28 mouse cellular contexts compared by ENCODE assay signal in the genomic region with DNA sequence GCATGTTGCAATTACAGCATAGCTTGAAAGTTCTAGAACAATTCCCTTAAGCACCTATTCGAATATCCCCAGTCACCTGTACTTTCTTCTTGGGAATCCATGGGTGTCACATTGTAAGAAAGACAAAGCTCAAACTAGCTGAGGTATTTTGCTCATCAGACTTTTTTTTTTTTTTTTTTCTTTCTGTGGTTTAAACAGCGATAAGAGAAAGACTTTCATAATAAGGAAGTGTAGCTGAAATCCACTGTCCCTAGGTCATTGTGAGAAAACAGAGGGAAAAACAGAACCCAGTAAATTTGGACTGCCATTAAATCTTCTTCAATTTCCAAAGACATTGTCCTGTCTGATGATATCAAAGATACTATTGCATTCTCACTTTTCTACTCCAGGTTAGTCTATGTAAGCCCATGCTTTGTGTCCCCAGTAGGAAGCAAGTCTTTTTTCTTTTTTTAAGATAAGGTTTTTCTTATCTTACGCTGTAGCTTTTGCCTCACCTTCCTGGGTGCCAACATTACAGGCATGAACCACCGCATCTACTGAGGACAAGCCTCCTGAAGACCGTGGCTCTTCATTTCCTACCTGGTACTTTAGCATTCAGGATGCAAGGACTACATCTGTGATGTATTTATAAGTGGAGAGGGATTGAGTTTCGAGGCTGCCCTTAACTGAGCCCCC. TPM values are rescaled to one million over a fixed set of nuclear protein-coding genes. Genes with fewer than 3 reads are reported as not detected.
DNase-seq lines count a peak whose midpoint lies in the region; ATAC-seq and TF ChIP-seq lines count a peak whose summit lies in the region.
"Had no signal": no experiment of that assay in that cellular context is flagged by ENCODE, and none has a peak within 500 bp of the region (broad histone marks: within the 10 kb centered on the region; RNA-seq: fewer than 3 reads in every experiment).

No protein-coding gene starts in this region.

- no peak overlapping the region for H3K4me2 ChIP-seq in forebrain, embryonic 13.5 days
- H3K4me2 ChIP-seq: heart, embryonic 11.5 days; hindbrain, embryonic 13.5 days; intestine, embryonic 15.5 days had no signal

- WGBS in forebrain, embryonic 13.5 days = 88% methylated on average over 6 of the region's 6 CpGs

- no peak overlapping the region for H3K9ac ChIP-seq in forebrain, embryonic 13.5 days
- H3K9ac ChIP-seq: forebrain, postnatal 0 days; hindbrain, embryonic 13.5 days; intestine, embryonic 15.5 days had no signal

- DNase-seq in 416B (ENCODE audit: low read depth) (peak; percentile 24), G1E (ENCODE audit: low spot score) (peak; percentile 6)
- DNase-seq in spleen, postnatal 4 days (ENCODE audit: low spot score in 2 of 2) = no peak
- no peak for DNase-seq in frontal cortex, postnatal 25 days (ENCODE audit: low spot score in 2 of 2)
- no peak for DNase-seq in Muller cell, postnatal 12 days (ENCODE audit: inconsistent ontology term)
- DNase-seq: adrenal gland, adult 2 months; adrenal gland, postnatal 14 days; cerebellum, adult 11 months; cerebellum, adult 2 months; cerebellum, adult 9-11 months; cerebellum, postnatal 25 days; embryo, embryonic 11 days; forebrain, postnatal 0 days; gastrocnemius, postnatal 25 days; heart, adult 2 months; heart, postnatal 36 days; kidney, adult 18-20 months had no signal

- no peak overlapping the region for H3K27ac ChIP-seq in forebrain, embryonic 13.5 days
- H3K27ac ChIP-seq: forebrain, embryonic 10.5 days; heart, adult 2 months; hindbrain, embryonic 10.5 days; hindbrain, embryonic 13.5 days; intestine, embryonic 15.5 days had no signal

- no peaks in the 10 kb centered on the region for H3K9me3 ChIP-seq in G1E (replicated peaks)
- no peaks in the 10 kb centered on the region for H3K9me3 ChIP-seq in forebrain, embryonic 13.5 days (replicated peaks)
- H3K9me3 ChIP-seq: forebrain, embryonic 10.5 days; hindbrain, embryonic 10.5 days; hindbrain, embryonic 13.5 days; intestine, embryonic 15.5 days had no signal

- H3K36me3 ChIP-seq in G1E (replicated peaks) = no peaks in the 10 kb centered on the region
- no peaks in the 10 kb centered on the region for H3K36me3 ChIP-seq in forebrain, embryonic 13.5 days (ENCODE audit: poor library complexity, severe bottlenecking)
- H3K36me3 ChIP-seq: forebrain, embryonic 10.5 days; hindbrain, embryonic 10.5 days; hindbrain, embryonic 13.5 days; intestine, embryonic 15.5 days had no signal

- H3K4me3 ChIP-seq in G1E (ENCODE audit: low read depth, low read length) = no peak overlapping the region; the same call in 1 of the 2 replicates
- H3K4me3 ChIP-seq in forebrain, embryonic 13.5 days = no peak overlapping the region
- H3K4me3 ChIP-seq: forebrain, embryonic 10.5 days; heart, adult 2 months; hindbrain, embryonic 10.5 days; hindbrain, embryonic 13.5 days; intestine, embryonic 15.5 days had no signal

- peak; percentile 55 for ATAC-seq in G1E (ENCODE audit: extremely low read depth, insufficient number of reproducible peaks, low FRiP score, poor library complexity, severe bottlenecking)
- peak; percentile 32 for ATAC-seq in activated CD4-positive, CD25-positive, alpha-beta regulatory T cell, adult 4 months
- ATAC-seq in megakaryocyte, adult 5-6 weeks (ENCODE audit: poor library complexity, severe bottlenecking) = peak; percentile 26; the same call in 1 of the 2 replicates
- ATAC-seq in forebrain, embryonic 13.5 days = no peak
- ATAC-seq: forebrain, embryonic 14.5 days; forebrain, postnatal 0 days; hindbrain, embryonic 16.5 days; intestine, embryonic 15.5 days; Patski had no signal

- no peaks in the 10 kb centered on the region for H3K27me3 ChIP-seq in G1E (ENCODE audit: insufficient read depth, low read length)
- H3K27me3 ChIP-seq in forebrain, embryonic 13.5 days = no peaks in the 10 kb centered on the region
- H3K27me3 ChIP-seq: hindbrain, embryonic 13.5 days; intestine, embryonic 15.5 days had no signal

- no peak for TF ChIP-seq CTCF in G1E (IDR thresholded peaks at IDR 0.05; ENCODE audit: low read depth, low read length)

- peaks cover 11% of the 10 kb centered on the region for H3K4me1 ChIP-seq in G1E (ENCODE audit: insufficient read depth, low read depth, low read length)
- H3K4me1 ChIP-seq in forebrain, embryonic 13.5 days = no peaks in the 10 kb centered on the region
- H3K4me1 ChIP-seq: forebrain, embryonic 10.5 days; hindbrain, embryonic 10.5 days; hindbrain, embryonic 13.5 days; intestine, embryonic 15.5 days had no signal

RNA-seq across cellular contexts. Expression of a gene that starts 54.2 kb away (rescaled TPM):
- total RNA-seq in G1E (2014; fragmentation: Nextera tagmentation) (121 and 126 TPM in 2 replicates), G1E (2017) (93.8 and 102 TPM in 2 replicates)
- polyA plus RNA-seq in G1E (2012) = 3.0 and 4.6 TPM in 2 replicates
- polyA plus RNA-seq in activated CD4-positive, CD25-positive, alpha-beta regulatory T cell, adult 4 months (2017; shearing (Covaris generic)) = 100 to 1,000 TPM; 213 to 229 TPM
- total RNA-seq in megakaryocyte, adult 5-6 weeks (2015) = 146 and 167 TPM in 2 replicates
- 112 and 113 TPM in 2 replicates for total RNA-seq in megakaryocyte, adult 5-6 weeks (2017)
- polyA plus RNA-seq in forebrain, embryonic 13.5 days (2015; fragmentation: Nextera tagmentation; extraction: Ambion mirVana) = 27.6 and 31.2 TPM in 2 replicates

Comparison
In these comparisons a context has a peak if more than half of its experiments do, and no peak if none do; other contexts are left out.
1. DNase-seq: peak in 416B (single experiment) and G1E (single experiment); none in spleen, postnatal 4 days (0 of 2), frontal cortex, postnatal 25 days (0 of 2) and Muller cell, postnatal 12 days (single experiment).